Mouse (Mus musculus) liver, embryonic 14.5 days (tissue): ENCODE measurements around the gene Tex46. TPM values are rescaled to one million over a fixed set of nuclear protein-coding genes. Genes with fewer than 3 reads are reported as not detected.

Experiments used
- ATAC-seq: fragments of 200-750 bp; cut with Nextera tagmentation; 2 replicates; pipeline ENCODE4 v1.8.0; 2017; ENCODE audit warnings: moderate number of reproducible peaks, mild to moderate bottlenecking, moderate library complexity; ENCODE audit not compliant: insufficient read depth
- DNase-seq, 3 experiments: peaks; one replicate each; pipeline ENCODE4 v3.0.0-alpha.2; 2012 to 2013; ENCODE audit warnings: low read depth in 3 of 3, low spot score in 3 of 3
- H3K27ac ChIP-seq: fragments of 300-500 bp; sonication (generic); 2 replicates; pipeline ENCODE4 v1.5.1; 2014; ENCODE audit warnings: moderate library complexity, mild to moderate bottlenecking, control low read depth, inconsistent platforms
- H3K27me3 ChIP-seq: fragments of 300-500 bp; sonication (generic); 2 replicates; pipeline ENCODE4 v1.6.1; 2014; ENCODE audit warnings: mild to moderate bottlenecking, low read length, moderate library complexity; ENCODE audit not compliant: control insufficient read depth, insufficient read depth
- H3K36me3 ChIP-seq: fragments of 300-500 bp; sonication (generic); replicated peaks from 2 replicates; pipeline ENCODE4 v1.6.1; 2014; ENCODE audit warnings: low read depth; ENCODE audit not compliant: control insufficient read depth, insufficient read depth
- H3K4me1 ChIP-seq, 2 experiments: fragments of 200-500 bp in 1 of 2; fragments of 300-500 bp in 1 of 2; sonication (generic) in 1 of 2; replicated peaks; 2 replicates each; pipeline ENCODE4 v1.6.1; 2012 to 2014; ENCODE audit warnings: antibody characterized with exemption in 1 of 2, inconsistent platforms in 1 of 2, low read length in 1 of 2; ENCODE audit not compliant: control insufficient read depth in 2 of 2, insufficient read depth in 2 of 2
- H3K4me2 ChIP-seq: fragments of 300-500 bp; sonication (generic); 2 replicates; pipeline ENCODE4 v1.6.1; 2014; ENCODE audit warnings: low read depth, mild to moderate bottlenecking, control low read depth, moderate library complexity
- H3K4me3 ChIP-seq, 2 experiments: fragments of 200-500 bp in 1 of 2; fragments of 300-500 bp in 1 of 2; sonication (generic) in 1 of 2; 2 replicates each; pipeline ENCODE4 v1.5.1; 2012 to 2014; ENCODE audit warnings: low read depth in 2 of 2, low read length in 2 of 2, mild to moderate bottlenecking in 2 of 2, control low read depth in 1 of 2, inconsistent platforms in 1 of 2, moderate library complexity in 1 of 2; ENCODE audit not compliant: insufficient read depth in 1 of 2
- H3K9ac ChIP-seq: fragments of 300-500 bp; sonication (generic); replicated peaks from 2 replicates; pipeline ENCODE4 v1.6.1; 2014; ENCODE audit warnings: mild to moderate bottlenecking, control low read depth, moderate library complexity
- H3K9me3 ChIP-seq: fragments of 300-500 bp; sonication (generic); 2 replicates; pipeline ENCODE4 v1.6.1; 2016; ENCODE audit warnings: low read length, mixed read lengths; ENCODE audit not compliant: control insufficient read depth
- CTCF ChIP-seq: IDR thresholded peaks from 2 replicates; pipeline ENCODE4 v1.5.1; 2016; ENCODE audit warnings: antibody characterized with exemption, low read depth, control low read depth
- EP300 ChIP-seq: IDR thresholded peaks from 2 replicates; pipeline ENCODE4 v1.6.1; 2016; ENCODE audit warnings: antibody characterized with exemption, low read depth
- WGBS: fragments of 180-500 bp; shearing (Covaris S2); extraction: QIAGEN DNeasy Blood & Tissue Kit; methylation state at CpG from one replicate; pipeline ENCODE4 v1.1.7; 2014; ENCODE audit not compliant: insufficient replicate concordance; 5-methylcytosine and 5-hydroxymethylcytosine counted together
- polyA plus RNA-seq, 2 experiments: library from polyadenylated mRNA; depleted of rRNA in 1 of 2; stranded (reverse) in 1 of 2; unstranded in 1 of 2; fragments of >200 nt; fragmentation: Nextera tagmentation in 1 of 2; extraction: Ambion mirVana in 1 of 2; gene quantifications; 2 replicates each; pipeline versions ENCODE4 v1.2.1 to v1.2.3; 2012 to 2014

Gene Tex46
- polyA plus RNA-seq, 2 experiments: not detected

DNA sequence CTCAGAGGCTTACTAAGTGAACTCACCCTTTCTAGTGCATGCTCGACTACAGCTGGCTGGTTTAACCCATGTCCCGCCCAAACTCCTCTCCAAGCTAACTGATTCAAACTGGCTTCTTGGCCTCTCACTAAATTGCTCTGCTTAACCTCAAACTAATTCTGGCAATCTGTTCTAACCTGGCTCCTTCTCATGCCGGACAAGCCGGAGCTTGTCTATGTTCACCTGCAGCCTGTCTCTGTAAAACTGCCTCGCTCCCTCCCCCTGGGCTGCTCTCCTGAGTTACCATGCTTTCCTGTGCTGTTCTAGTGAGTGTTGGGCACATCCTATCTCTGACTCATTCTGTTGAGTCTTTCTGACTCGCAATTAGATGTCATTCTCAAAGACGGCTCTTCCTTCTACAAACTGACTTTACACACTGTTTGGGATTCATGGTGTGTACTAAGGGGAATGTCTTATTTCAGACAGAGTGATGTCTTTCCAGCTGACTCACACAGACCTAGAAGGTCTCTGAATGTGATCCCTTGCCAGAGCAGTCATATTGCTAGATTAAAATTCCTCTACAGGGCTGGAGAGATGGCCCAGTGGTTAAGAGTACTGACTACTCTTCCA, 11.9 kb upstream of the Tex46 start:
- no peak for DNase-seq
- Histone ChIP-seq H3K9ac (no peak overlapping the region), H3K27ac (no peak overlapping the region), H3K27me3 (no peaks in the 10 kb centered on the region), H3K4me3 (no peak overlapping the region), H3K9me3 (no peaks in the 10 kb centered on the region), H3K4me2 (no peak overlapping the region), H3K36me3 (peaks cover 2% of the 10 kb centered on the region; the same call in 1 of the 2 replicates), H3K4me1 (peaks cover 8 to 20% of the 10 kb centered on the region in 2 experiments)
- WGBS: 65% methylated on average over 7 of the region's 7 CpGs
- ATAC-seq: no peak
- TF ChIP-seq CTCF: no peak
- TF ChIP-seq EP300: no peak

DNA sequence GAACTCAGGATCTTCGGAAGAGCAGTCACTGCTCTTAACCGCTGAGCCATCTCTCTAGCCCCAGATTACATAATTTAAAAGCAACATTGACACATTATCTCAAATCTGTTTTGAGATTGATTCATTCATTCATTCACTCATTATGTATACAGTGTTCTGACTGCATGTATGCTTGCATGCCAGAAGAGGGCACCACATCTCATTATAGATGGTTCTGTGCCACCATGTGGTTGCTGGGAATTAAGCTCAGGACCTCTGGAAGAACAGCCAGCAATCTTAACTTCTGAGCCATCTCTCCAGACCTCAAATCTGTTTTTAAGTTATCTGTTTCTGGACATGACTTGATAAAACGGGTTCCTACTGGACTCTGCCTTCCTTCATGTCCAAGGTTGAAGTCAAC, 10.4 kb upstream of the Tex46 start:
- TF ChIP-seq EP300 (no peak), CTCF (peak; percentile 44)
- H3K36me3 ChIP-seq: peaks cover 2% of the 10 kb centered on the region; the same call in 1 of the 2 replicates
- H3K9me3 ChIP-seq: no peaks in the 10 kb centered on the region
- H3K9ac ChIP-seq: no peak overlapping the region
- WGBS: 81% methylated on average over 3 of the region's 3 CpGs
- DNase-seq: no peak
- no peak overlapping the region for H3K4me2 ChIP-seq
- H3K4me1 ChIP-seq: peaks cover 8 to 20% of the 10 kb centered on the region in 2 experiments
- no peak overlapping the region for H3K27ac ChIP-seq
- no peaks in the 10 kb centered on the region for H3K27me3 ChIP-seq
- H3K4me3 ChIP-seq: no peak overlapping the region
- ATAC-seq: no peak

DNA sequence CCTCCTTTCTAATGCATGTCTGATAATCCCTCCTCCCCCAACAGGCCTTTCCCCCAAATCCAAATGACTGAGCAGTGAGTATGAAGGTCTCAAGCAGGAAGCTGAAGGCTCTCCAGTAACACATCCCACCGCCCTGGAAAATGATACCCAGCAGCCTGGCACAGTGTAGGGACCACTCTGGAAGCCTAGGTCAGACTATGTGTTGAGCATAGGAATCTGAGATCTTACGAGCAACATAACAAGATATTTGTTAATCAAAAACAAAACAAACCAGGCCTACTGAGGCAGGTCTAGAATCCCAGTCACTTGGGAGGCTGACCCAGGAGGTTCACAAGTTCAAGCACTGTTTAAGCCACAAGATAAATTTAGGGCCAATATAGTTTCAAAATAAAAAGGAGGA, 9.7 kb upstream of the Tex46 start:
- DNase-seq (no peak), ATAC-seq (no peak)
- Histone ChIP-seq H3K27me3 (no peaks in the 10 kb centered on the region), H3K9ac (peak overlapping the region; percentile 5), H3K9me3 (no peaks in the 10 kb centered on the region), H3K4me1 (peaks cover 8 to 20% of the 10 kb centered on the region in 2 experiments), H3K4me3 (peak overlapping the region in 1 of 2 experiments; percentile 99; a peak in 1 of 4 replicates), H3K36me3 (peaks cover 2% of the 10 kb centered on the region; the same call in 1 of the 2 replicates), H3K4me2 (peak overlapping the region; percentile 82), H3K27ac (no peak overlapping the region)
- 80% methylated on average over 2 of the region's 2 CpGs for WGBS
- TF ChIP-seq CTCF (no peak), EP300 (no peak)

DNA sequence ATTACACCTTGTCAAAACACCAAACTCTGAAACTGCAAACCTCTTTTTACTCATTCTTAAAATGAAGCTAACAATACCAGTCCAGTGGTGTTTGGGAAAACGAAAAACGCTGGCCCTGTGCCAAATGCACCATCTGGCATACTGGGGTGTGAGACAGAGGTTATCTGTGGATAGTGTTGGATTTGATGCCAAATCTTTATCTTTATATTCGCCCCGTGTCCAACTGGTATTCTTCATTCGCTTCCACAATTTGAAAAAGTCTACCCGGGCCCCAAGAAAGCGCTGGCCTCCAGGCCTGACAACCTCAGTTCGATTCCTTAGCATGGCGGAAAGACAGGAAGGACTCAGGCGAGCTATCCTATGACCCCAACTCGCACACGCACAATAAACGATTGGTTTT, 8.8 kb upstream of the Tex46 start:
- Histone ChIP-seq H3K4me3 (peak overlapping the region; percentile 96 to 99), H3K9me3 (no peaks in the 10 kb centered on the region), H3K4me2 (peak overlapping the region; percentile 82), H3K27me3 (no peaks in the 10 kb centered on the region), H3K4me1 (peaks cover 8 to 20% of the 10 kb centered on the region in 2 experiments), H3K9ac (peak overlapping the region; percentile 98), H3K27ac (peak overlapping the region; percentile 63), H3K36me3 (peaks cover 2% of the 10 kb centered on the region; the same call in 1 of the 2 replicates)
- ATAC-seq: no peak
- 2% methylated on average over 13 of the region's 13 CpGs for WGBS
- TF ChIP-seq EP300 (no peak), CTCF (no peak)
- DNase-seq: no peak

DNA sequence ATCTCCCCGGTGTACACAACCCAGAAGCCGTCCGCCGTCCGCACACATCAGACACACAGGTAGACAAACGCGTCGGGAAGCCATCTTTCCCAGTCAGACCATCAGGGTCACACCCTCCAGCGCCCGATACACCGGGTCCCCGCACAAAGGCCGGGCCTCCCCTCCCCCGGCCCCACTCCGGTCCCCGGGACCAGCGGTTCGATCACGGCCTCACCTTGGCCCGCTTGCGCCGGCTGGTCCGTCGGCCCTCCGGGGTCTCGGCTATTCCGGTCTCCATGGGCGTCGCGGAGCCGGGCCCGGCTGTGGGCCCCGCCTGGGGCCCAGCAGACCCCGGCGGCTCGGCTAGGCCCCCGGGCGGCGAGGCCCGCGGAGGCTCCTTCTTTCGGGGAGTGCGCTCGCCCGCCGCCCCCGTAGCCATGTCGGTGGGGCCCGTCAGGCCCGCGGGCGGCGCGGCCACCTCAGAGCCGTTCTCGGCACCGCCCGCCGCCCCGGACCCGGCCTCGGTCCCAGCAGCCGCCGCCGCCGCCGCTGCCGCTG, 8.2 kb upstream of the Tex46 start:
- peak overlapping the region; percentile 82 for H3K4me2 ChIP-seq
- peak overlapping the region; percentile 63 for H3K27ac ChIP-seq
- H3K4me3 ChIP-seq: peak overlapping the region; percentile 96 to 99
- H3K27me3 ChIP-seq: no peaks in the 10 kb centered on the region
- H3K4me1 ChIP-seq: peaks cover 8 to 20% of the 10 kb centered on the region in 2 experiments
- peak overlapping the region; percentile 98 for H3K9ac ChIP-seq
- ATAC-seq (peak; percentile 67), DNase-seq (no peak)
- TF ChIP-seq CTCF: no peak
- no peak for TF ChIP-seq EP300
- H3K36me3 ChIP-seq: peaks cover 2% of the 10 kb centered on the region; the same call in 1 of the 2 replicates
- WGBS: under 1% methylated on average over 65 of the region's 68 CpGs
- no peaks in the 10 kb centered on the region for H3K9me3 ChIP-seq
